In genomic region chr3:23435016-23435415, GRCm38 (mm10) we compare ENCODE assay signal across 36 mouse cellular contexts.
"Had no signal": no experiment of that assay in that cellular context is flagged by ENCODE, and none has a peak within 500 bp of the region (broad histone marks: within the 10 kb centered on the region; RNA-seq: fewer than 3 reads in every experiment).

No protein-coding gene starts in this region.

- DNase-seq: heart, postnatal 10 days; heart, postnatal 14 days; heart, postnatal 36 days; heart, postnatal 4 days; kidney, adult 11 months; kidney, adult 18-20 months; kidney, adult 2 months; kidney, adult 8-10 months; kidney, adult 9 months; kidney, postnatal 10 days; kidney, postnatal 14 days; kidney, postnatal 25 days; kidney, postnatal 36 days; kidney, postnatal 4 days; layer of hippocampus, adult 9-11 months; layer of hippocampus, postnatal 36 days had no signal

- H3K9me3 ChIP-seq: heart, embryonic 10.5 days; heart, embryonic 12.5 days; heart, embryonic 13.5 days; heart, embryonic 15.5 days; hindbrain, embryonic 10.5 days; hindbrain, embryonic 12.5 days; hindbrain, embryonic 13.5 days; hindbrain, embryonic 15.5 days; intestine, embryonic 15.5 days; kidney, embryonic 15.5 days had no signal

- H3K9ac ChIP-seq: heart, embryonic 12.5 days; heart, embryonic 13.5 days; heart, embryonic 15.5 days; hindbrain, embryonic 12.5 days; hindbrain, embryonic 13.5 days; hindbrain, embryonic 14.5 days; hindbrain, embryonic 15.5 days; intestine, embryonic 15.5 days; kidney, embryonic 15.5 days had no signal

- H3K36me3 ChIP-seq: heart, embryonic 10.5 days; heart, embryonic 12.5 days; heart, embryonic 13.5 days; heart, embryonic 15.5 days; hindbrain, embryonic 10.5 days; hindbrain, embryonic 12.5 days; hindbrain, embryonic 13.5 days; hindbrain, embryonic 15.5 days; intestine, embryonic 15.5 days; kidney, embryonic 15.5 days had no signal

- H3K4me2 ChIP-seq: heart, embryonic 11.5 days; heart, embryonic 12.5 days; heart, embryonic 13.5 days; heart, embryonic 15.5 days; hindbrain, embryonic 12.5 days; hindbrain, embryonic 13.5 days; hindbrain, embryonic 14.5 days; hindbrain, embryonic 15.5 days; intestine, embryonic 15.5 days; kidney, embryonic 15.5 days had no signal

- H3K27me3 ChIP-seq: heart, embryonic 12.5 days; heart, embryonic 13.5 days; heart, embryonic 15.5 days; hindbrain, embryonic 12.5 days; hindbrain, embryonic 13.5 days; hindbrain, embryonic 15.5 days; intestine, embryonic 15.5 days; kidney, embryonic 15.5 days had no signal

- ATAC-seq: hindbrain, embryonic 16.5 days; hindbrain, postnatal 0 days; inflammation-experienced regulatory T-cells, adult 6 months; intestine, embryonic 15.5 days; intestine, embryonic 16.5 days; intestine, postnatal 0 days had no signal

- H3K4me1 ChIP-seq: heart, embryonic 10.5 days; heart, embryonic 12.5 days; heart, embryonic 13.5 days; heart, embryonic 15.5 days; hindbrain, embryonic 10.5 days; hindbrain, embryonic 12.5 days; hindbrain, embryonic 13.5 days; hindbrain, embryonic 15.5 days; intestine, embryonic 15.5 days; kidney, embryonic 15.5 days had no signal

- H3K4me3 ChIP-seq: heart, embryonic 10.5 days; heart, embryonic 12.5 days; heart, embryonic 13.5 days; heart, embryonic 15.5 days; hindbrain, embryonic 10.5 days; hindbrain, embryonic 12.5 days; hindbrain, embryonic 13.5 days; hindbrain, embryonic 15.5 days; intestine, embryonic 15.5 days; kidney, embryonic 15.5 days; layer of hippocampus, adult 2 months; left cerebral cortex, adult 2 months had no signal

- H3K27ac ChIP-seq: heart, embryonic 10.5 days; heart, embryonic 13.5 days; heart, embryonic 15.5 days; hindbrain, embryonic 10.5 days; hindbrain, embryonic 12.5 days; hindbrain, embryonic 13.5 days; hindbrain, embryonic 14.5 days; hindbrain, embryonic 15.5 days; hindbrain, postnatal 0 days; intestine, embryonic 15.5 days; kidney, embryonic 15.5 days; kidney, postnatal 0 days; layer of hippocampus, adult 2 months; left cerebral cortex, adult 2 months had no signal
